Mouse (Mus musculus) left cerebral cortex, postnatal 14 days (tissue): ENCODE data around the gene Gm8298. TPM values are rescaled to one million over a fixed set of nuclear protein-coding genes. Genes with fewer than 3 reads are reported as not detected.
"Not testable (repeated sequence)": the region's sequence is repeated elsewhere in the genome, so short reads cannot be mapped to it uniquely, and the experiment has no call there.

ENCODE experiments used
- DNase-seq, 2 experiments: peaks; one replicate each; pipeline ENCODE4 v3.0.0; 2021 to 2022; ENCODE audit warnings: low spot score in 2 of 2, mixed read lengths in 1 of 2
- intact Hi-C: fragments of 180-260 bp; cut with DNase I; formaldehyde crosslinking; loops from one replicate; pipeline ENCODE4 v1.15.1; 2025
- long read RNA-seq, 2 experiments: library from polyadenylated mRNA; stranded (forward); transcript quantifications; one replicate each; pipeline ENCODE4 v2.0.0; 2021
- total RNA-seq, 2 experiments: library from RNA; stranded (reverse); gene quantifications; 2 replicates each; pipeline ENCODE4 v1.2.3; 2021

The Gm8298 gene
- not detected for total RNA-seq
- long read RNA-seq, experiment 1, result 0 reads
- long read RNA-seq, experiment 2, result 0 reads

- intact Hi-C loops, result no loop called here
- no peak for DNase-seq
Observed at GRCm38 (mm10) chr3:59860751-59861150, at the start of gene Gm8298. TSS of gene Gm8298 (plus strand) at chr3:59861051.

GRCm38 (mm10) chr3:59813169-59813568 lies 47.7 kb upstream of the Gm8298 start:
- DNase-seq, result no peak
- intact Hi-C loops, result no loop called here

- intact Hi-C loops, result loop anchor here (5.0 to 10.0 kb wide), 2 partner anchors 184 to 242 kb away; no protein-coding TSS in a partner anchor
- peak; percentile 36 to 41 for DNase-seq
Observed at GRCm38 (mm10) chr3:59870765-59871164, 9.9 kb downstream of the Gm8298 start.

- DNase-seq, result not testable (repeated sequence)
- intact Hi-C loops, result loop anchor here (10.0 kb wide), 1 partner anchor 177 kb away; no protein-coding TSS in a partner anchor
Observed at GRCm38 (mm10) chr3:59877601-59878000, 16.8 kb downstream of the Gm8298 start.

GRCm38 (mm10) chr3:59879801-59880554 lies 19.1 kb downstream of the Gm8298 start:
- DNase-seq, result not testable (repeated sequence)

GRCm38 (mm10) chr3:59893276-59893675 lies 32.4 kb downstream of the Gm8298 start:
- intact Hi-C loops, result no loop called here
- no peak for DNase-seq

More at GRCm38 (mm10) chr3:59879801-59880554, 19.1 kb downstream of the Gm8298 start:
- intact Hi-C loops, result loop anchor here (10.0 kb wide), 1 partner anchor 175 kb away; no protein-coding TSS in a partner anchor

- DNase-seq, result no peak
- intact Hi-C loops, result no loop called here
Observed at GRCm38 (mm10) chr3:59924914-59925313, 64.1 kb downstream of the Gm8298 start, which contains the start of gene C130079G13Rik. TSS of gene C130079G13Rik (plus strand) at chr3:59925214.

Other genes with a start within 250 kb of the Gm8298 start
- gene Gm5538, start 131.3 kb upstream of the Gm8298 start, total RNA-seq, result not detected
- gene C130079G13Rik, start 64.2 kb downstream of the Gm8298 start, total RNA-seq, result not detected
- gene Aadacl2, start 145.7 kb downstream of the Gm8298 start, total RNA-seq, result not detected
- not detected for gene Aadac, start 164.7 kb downstream of the Gm8298 start, total RNA-seq
- not detected for gene Sucnr1, start 220.8 kb downstream of the Gm8298 start, total RNA-seq